In the genomic region with DNA sequence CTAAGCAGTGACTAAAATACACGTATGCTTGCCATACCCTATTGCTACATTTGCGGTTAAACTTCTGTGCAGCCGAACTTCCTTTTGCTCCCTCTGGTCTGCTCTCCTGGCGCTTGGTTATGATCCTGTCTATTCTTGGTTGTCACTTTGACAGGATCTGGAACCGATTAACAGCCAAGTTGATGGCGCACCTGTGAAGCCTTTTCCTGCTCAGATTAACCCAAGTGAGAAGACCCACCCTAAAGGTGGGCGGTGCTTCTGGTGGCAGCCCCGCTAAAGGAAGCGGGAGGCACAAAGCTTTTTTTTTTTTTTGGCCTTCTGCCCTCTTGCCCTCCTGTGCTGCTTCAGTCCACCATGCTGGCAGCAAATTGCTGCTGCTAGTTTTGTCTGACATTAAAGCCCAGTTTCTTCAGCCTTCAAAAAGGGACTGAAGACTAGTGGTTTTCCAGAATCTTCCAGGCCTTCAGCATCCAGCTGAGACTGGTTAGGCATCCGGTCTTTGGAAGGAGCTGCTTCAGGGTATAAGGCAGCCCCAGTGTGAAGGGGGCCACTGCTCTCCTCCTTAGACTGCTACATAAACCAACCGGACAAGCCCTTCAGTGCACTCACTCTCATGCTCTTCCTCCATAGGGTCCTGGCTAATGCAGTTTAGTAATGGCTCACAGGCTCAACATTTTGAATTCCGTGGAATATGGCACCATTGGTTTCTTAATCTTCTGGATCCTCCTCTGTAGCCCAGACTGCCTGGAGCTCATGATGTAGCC, we compare ENCODE assay signal across 8 mouse cellular contexts. TPM values are rescaled to one million over a fixed set of nuclear protein-coding genes. Genes with fewer than 3 reads are reported as not detected.
DNase-seq lines count a peak whose midpoint lies in the region; ATAC-seq and TF ChIP-seq lines count a peak whose summit lies in the region.

No protein-coding gene starts in this region.

- TF ChIP-seq CTCF in lung, adult 2 months (IDR thresholded peaks at IDR 0.05; ENCODE audit: insufficient read depth, low read length): no peak

- peak; percentile 19; the same call in 1 of the 2 replicates for ATAC-seq in liver, embryonic 16.5 days (ENCODE audit: low read depth)
- ATAC-seq in hindbrain, embryonic 14.5 days (ENCODE audit: low FRiP score): no peak

- no peak for TF ChIP-seq POLR2A in lung, adult 2 months (IDR thresholded peaks at IDR 0.05; ENCODE audit: borderline replicate concordance, extremely low read depth, low read depth, low read length)

- peak overlapping the region; percentile 41 for H3K4me2 ChIP-seq in liver, embryonic 16.5 days (ENCODE audit: low read depth, low read length)
- H3K4me2 ChIP-seq in hindbrain, embryonic 14.5 days (replicated peaks): no peak overlapping the region

- 41% methylated on average over 12 of the region's 12 CpGs for WGBS in lung, adult 2 months
- 21% methylated on average over 12 of the region's 12 CpGs for WGBS in liver, embryonic 16.5 days (ENCODE audit: insufficient replicate concordance)
- WGBS in hindbrain, embryonic 14.5 days: 60% methylated on average over 12 of the region's 12 CpGs

- no peaks in the 10 kb centered on the region; the same call in 1 of the 2 replicates for H3K4me1 ChIP-seq in lung, adult 2 months (ENCODE audit: control insufficient read depth, insufficient read depth, low read length)
- H3K4me1 ChIP-seq in liver, embryonic 16.5 days (ENCODE audit: control insufficient read depth, low read depth, low read length): no peaks in the 10 kb centered on the region; the same call in 1 of the 2 replicates
- no peaks in the 10 kb centered on the region for H3K4me1 ChIP-seq in hindbrain, embryonic 14.5 days (replicated peaks; ENCODE audit: control insufficient read depth, insufficient read depth, low read length)

- no peak overlapping the region for H3K9ac ChIP-seq in liver, embryonic 16.5 days (ENCODE audit: low read depth, low read length)
- no peak overlapping the region for H3K9ac ChIP-seq in hindbrain, embryonic 14.5 days

- H3K27ac ChIP-seq in liver, embryonic 16.5 days (ENCODE audit: low read length): peak overlapping the region; percentile 37
- no peak overlapping the region for H3K27ac ChIP-seq in hindbrain, embryonic 14.5 days

- H3K4me3 ChIP-seq in lung, adult 2 months (replicated peaks; ENCODE audit: extremely low read depth, low read depth, low read length): peak overlapping the region; percentile 20
- no peak overlapping the region for H3K4me3 ChIP-seq in liver, embryonic 16.5 days (ENCODE audit: low read depth, low read length)
- no peak overlapping the region for H3K4me3 ChIP-seq in hindbrain, embryonic 14.5 days (replicated peaks; ENCODE audit: low read length)

- DNase-seq in lung, adult 2 months: no peak
- no peak for DNase-seq in lung, postnatal 10 days
- peak; percentile 73 for DNase-seq in embryo, embryonic 11 days
- peak; percentile 66 to 78 for DNase-seq in thymus, postnatal 36 days
- no peak for DNase-seq in urinary bladder, adult 2 months (ENCODE audit: low spot score)
- no peak for DNase-seq in hindbrain, embryonic 14.5 days (ENCODE audit: low spot score)
- no peak for DNase-seq in right cerebral cortex, adult 2 months (ENCODE audit: low spot score in 2 of 2)

- H3K27me3 ChIP-seq in liver, embryonic 16.5 days (ENCODE audit: control insufficient read depth, insufficient read depth, low read depth, low read length): no peaks in the 10 kb centered on the region
- no peaks in the 10 kb centered on the region for H3K27me3 ChIP-seq in hindbrain, embryonic 14.5 days (ENCODE audit: control insufficient read depth, insufficient read depth, low read length)

- H3K36me3 ChIP-seq in liver, embryonic 16.5 days (ENCODE audit: control insufficient read depth, insufficient read depth): no peaks in the 10 kb centered on the region
- no peaks in the 10 kb centered on the region for H3K36me3 ChIP-seq in hindbrain, embryonic 14.5 days (replicated peaks; ENCODE audit: control insufficient read depth, insufficient read depth)

- H3K9me3 ChIP-seq in liver, embryonic 16.5 days (replicated peaks; ENCODE audit: control insufficient read depth, low read length): no peaks in the 10 kb centered on the region
- no peaks in the 10 kb centered on the region for H3K9me3 ChIP-seq in hindbrain, embryonic 14.5 days (ENCODE audit: control insufficient read depth, low read length)

RNA-seq across cellular contexts. Expression of a gene that starts 16.2 kb away (rescaled TPM):
- polyA plus RNA-seq in lung, adult 2 months (2012; rRNA removed): 6.1 and 10.9 TPM in 2 replicates
- polyA plus RNA-seq in liver, embryonic 16.5 days (2015; fragmentation: Nextera tagmentation; extraction: Ambion mirVana): 0.68 and 0.86 TPM in 2 replicates
- polyA plus RNA-seq in urinary bladder, adult 2 months (2012; rRNA removed): 7.1 and 8.7 TPM in 2 replicates
- 10.2 and 11.6 TPM in 2 replicates for polyA plus RNA-seq in hindbrain, embryonic 14.5 days (2014; fragmentation: Nextera tagmentation; extraction: Ambion mirVana)

RNA-seq across cellular contexts. Expression of a gene that starts 26.6 kb away (rescaled TPM):
- 1.4 and 1.5 TPM in 2 replicates for polyA plus RNA-seq in lung, adult 2 months (2012; rRNA removed)
- 1.4 and 1.5 TPM in 2 replicates for polyA plus RNA-seq in liver, embryonic 16.5 days (2015; fragmentation: Nextera tagmentation; extraction: Ambion mirVana)
- 1.6 and 1.9 TPM in 2 replicates for polyA plus RNA-seq in urinary bladder, adult 2 months (2012; rRNA removed)
- polyA plus RNA-seq in hindbrain, embryonic 14.5 days (2014; fragmentation: Nextera tagmentation; extraction: Ambion mirVana): 3.4 and 3.9 TPM in 2 replicates

Comparison
In these comparisons a context has a peak if more than half of its experiments do, and no peak if none do; other contexts are left out.
1. DNase-seq: peak in embryo, embryonic 11 days (single experiment) and thymus, postnatal 36 days (2 of 2); none in lung, adult 2 months (single experiment), lung, postnatal 10 days (single experiment), urinary bladder, adult 2 months (single experiment), hindbrain, embryonic 14.5 days (single experiment) and right cerebral cortex, adult 2 months (0 of 2).